Mouse (Mus musculus) naive thymus-derived CD4-positive, alpha-beta T cell, adult 5 months (primary cell): Measurements from ENCODE around the gene Snx8. TPM values are rescaled to one million over a fixed set of nuclear protein-coding genes. Genes with fewer than 3 reads are reported as not detected.

Source experiments
- polyA plus RNA-seq: library from polyadenylated mRNA; unstranded; fragments of 100-300 nt; shearing (Covaris generic); gene quantifications from one replicate; pipeline ENCODE4 v1.2.1, GENCODE M21; 2017

Snx8 gene
- 1.7 TPM for polyA plus RNA-seq

GRCm38 (mm10) chr5:140388588-140389576 is at the start of gene Snx8:
Gene Snx8 (minus strand): TSS chr5:140389262.

GRCm38 (mm10) chr5:140418489-140419441 is 29.7 kb upstream of the Snx8 start, which contains the start of gene Eif3b:
Gene Eif3b (plus strand): TSS chr5:140419328.

DNA sequence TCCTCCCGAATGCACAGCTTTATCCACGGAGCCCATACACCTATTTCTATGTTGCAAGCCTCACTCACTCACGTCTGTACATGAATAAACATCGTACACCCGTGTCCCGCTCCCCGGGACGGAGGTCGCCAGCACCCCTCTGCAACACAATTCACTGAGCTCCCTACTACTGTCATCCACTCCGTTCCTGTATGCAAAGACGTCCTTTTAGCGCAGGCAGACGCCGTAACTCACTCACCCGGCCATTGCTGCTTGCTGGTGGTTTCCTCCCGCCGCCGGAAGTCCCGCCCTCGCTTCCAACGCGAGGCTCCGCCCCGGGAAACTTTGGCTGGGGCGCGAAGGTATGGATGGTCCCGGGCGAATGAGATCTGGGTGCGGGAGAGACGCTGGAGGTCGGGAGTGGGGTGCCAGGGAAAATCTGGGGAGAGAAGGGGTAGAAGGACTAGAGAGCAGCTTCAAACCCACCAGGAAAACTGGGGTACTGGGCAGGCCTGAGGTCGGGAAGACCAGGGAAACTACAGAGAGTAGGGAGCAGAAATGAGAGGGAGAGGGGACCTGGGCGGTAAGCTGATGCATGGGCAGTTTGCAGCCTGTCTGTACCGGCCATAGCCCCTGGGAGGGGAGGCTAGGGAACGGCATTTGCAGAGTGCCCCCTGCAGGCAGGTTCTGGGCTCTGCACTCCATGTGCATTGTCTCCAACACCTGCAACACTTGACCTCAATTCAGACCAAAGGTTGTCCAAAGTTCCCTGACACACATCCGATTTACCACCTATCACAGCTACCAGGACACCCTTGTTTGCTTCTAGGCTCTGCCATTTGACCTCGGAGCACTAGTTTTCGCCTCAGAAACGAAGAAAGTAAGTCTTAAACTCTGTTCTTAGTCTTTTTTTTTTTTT is 57.2 kb downstream of the Snx8 start, which contains the start of gene Mrm2:
TSS of gene Mrm2 (minus strand) at position 284 of the 898 bp plus-strand sequence.

DNA sequence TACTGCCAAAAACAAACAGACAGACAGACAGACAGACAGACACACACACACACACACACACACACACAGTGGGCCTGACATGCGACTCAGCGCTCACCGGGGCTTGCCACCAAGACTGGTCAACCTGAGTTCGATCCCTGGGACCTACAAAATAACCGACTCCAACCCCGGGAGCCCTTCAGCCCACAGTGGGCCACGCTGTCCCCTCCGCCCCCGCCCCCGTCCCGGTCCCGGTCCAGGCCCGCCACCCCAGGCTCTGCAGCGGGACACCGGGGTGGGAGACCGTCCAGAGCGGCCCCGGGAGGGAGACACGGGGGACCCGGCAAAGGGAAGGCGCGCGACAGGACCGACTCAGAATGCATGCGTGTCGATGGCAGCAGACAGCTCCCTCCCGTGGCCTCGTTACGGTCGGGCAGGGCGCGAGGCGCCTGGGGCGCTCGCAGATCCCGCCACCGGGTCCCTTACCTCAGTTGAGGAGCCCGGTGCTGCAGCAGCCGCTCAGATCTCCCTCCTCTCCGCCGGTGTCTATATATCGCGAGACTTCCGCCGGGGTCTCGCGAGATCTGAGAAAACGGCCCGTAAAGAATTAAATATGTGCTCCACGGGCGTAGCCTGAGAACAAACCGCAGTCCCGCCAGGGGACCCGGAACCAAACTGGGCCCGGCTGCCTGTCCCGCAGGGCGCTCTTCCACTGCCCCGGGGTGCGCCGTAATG is 67.9 kb downstream of the Snx8 start, which contains the start of the genes Mad1l1 and Nudt1:
TSS of gene Mad1l1 (minus strand) at position 511 of the 714 bp plus-strand sequence.
TSS of gene Nudt1 (plus strand) at position 615 of the 714 bp plus-strand sequence.

Other genes with a start within 250 kb of the Snx8 start
- gene Mad1l1, start 67.7 kb downstream of the Snx8 start, polyA plus RNA-seq = 32.0 TPM
- 7.6 TPM for gene Nudt1, start 67.6 kb downstream of the Snx8 start, polyA plus RNA-seq
- gene Mrm2, start 57.4 kb downstream of the Snx8 start, polyA plus RNA-seq = 2.6 TPM
- gene Eif3b, start 30.1 kb upstream of the Snx8 start, polyA plus RNA-seq = 198 TPM
- not detected for gene Gm4869, start 56.4 kb upstream of the Snx8 start, polyA plus RNA-seq
- gene Chst12, start 116.3 kb upstream of the Snx8 start, polyA plus RNA-seq = 9.4 TPM
- 2.2 TPM for gene Grifin, start 175.8 kb upstream of the Snx8 start, polyA plus RNA-seq
- gene Lfng, start 218.1 kb upstream of the Snx8 start, polyA plus RNA-seq = 146 TPM